Mouse (Mus musculus) embryonic fibroblast, embryonic 13.5 days (primary cell): ENCODE measurements at regions not wholly inside any gene's neighbourhood (a gene's known extent, or its start where the extent isn't known, plus 50 kb on each side); places are given as distances from the start of the nearest gene placed in this dataset.

Experiments used
- H3K27ac ChIP-seq: 2 replicates; pipeline ENCODE4 v1.5.1; 2012; ENCODE audit warnings: low read length, control low read depth, inconsistent platforms; ENCODE audit not compliant: insufficient read depth
- H3K4me1 ChIP-seq: 2 replicates; pipeline ENCODE4 v1.6.1; 2011; ENCODE audit warnings: low read length; ENCODE audit not compliant: control insufficient read depth, insufficient read depth
- H3K4me3 ChIP-seq: 2 replicates; pipeline ENCODE4 v1.5.1; 2011; ENCODE audit warnings: mild to moderate bottlenecking, control low read depth, low read length; ENCODE audit not compliant: insufficient read depth
- CTCF ChIP-seq: IDR thresholded peaks from 2 replicates; pipeline ENCODE4 v1.5.1; 2011; ENCODE audit warnings: mild to moderate bottlenecking, control low read depth, low read length, moderate library complexity, borderline replicate concordance; ENCODE audit not compliant: insufficient read depth
- POLR2A ChIP-seq: IDR thresholded peaks from 2 replicates; pipeline ENCODE4 v1.6.1; 2011; ENCODE audit warnings: low read depth, mild to moderate bottlenecking, control low read depth, low read length, moderate library complexity

DNA sequence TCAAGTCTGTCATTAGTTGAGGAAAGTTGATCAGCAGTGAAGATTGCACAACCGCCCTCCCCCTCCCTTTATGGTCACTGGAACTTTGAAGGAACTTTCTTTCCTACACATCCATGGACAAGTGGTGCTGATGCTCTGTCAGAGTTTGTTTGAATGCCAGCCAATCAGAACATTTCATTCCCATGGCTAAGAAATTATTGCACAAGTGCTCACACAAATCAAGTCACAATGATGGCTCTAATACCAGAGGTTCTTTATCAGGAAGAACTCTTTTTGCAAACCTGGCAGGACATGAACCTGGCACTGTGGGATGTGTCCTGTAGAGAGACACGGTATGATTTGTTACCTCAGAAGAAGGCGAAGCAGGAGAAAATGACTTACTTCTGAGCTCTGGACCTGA, 54.3 kb upstream of the Spry2 start:
- Histone ChIP-seq H3K27ac (no peak overlapping the region), H3K4me3 (no peak overlapping the region), H3K4me1 (no peaks in the 10 kb centered on the region)
- no peak for TF ChIP-seq POLR2A
- no peak for TF ChIP-seq CTCF

DNA sequence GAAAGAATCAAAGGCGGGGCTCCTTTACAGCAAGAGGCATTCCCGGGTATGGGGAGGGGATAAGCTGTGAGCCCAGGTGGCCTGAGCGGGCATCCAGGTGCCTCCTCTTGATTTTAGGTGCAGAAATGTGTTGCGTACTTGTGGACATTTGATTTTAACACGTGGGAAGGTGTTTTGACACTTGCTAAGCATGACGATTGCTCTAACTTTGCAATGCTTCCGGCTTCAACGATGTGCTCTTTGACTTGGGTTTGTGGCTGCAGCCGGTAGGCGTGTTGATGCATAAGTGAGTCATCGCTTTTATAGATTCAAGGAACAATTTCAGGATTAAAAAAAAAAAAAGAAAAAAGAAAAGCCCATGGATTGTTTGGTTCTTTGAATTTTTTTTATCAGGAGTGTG, 58.5 kb upstream of the Spry2 start:
- Histone ChIP-seq H3K4me1 (no peaks in the 10 kb centered on the region), H3K4me3 (no peak overlapping the region), H3K27ac (no peak overlapping the region)
- TF ChIP-seq POLR2A (no peak), CTCF (no peak)

DNA sequence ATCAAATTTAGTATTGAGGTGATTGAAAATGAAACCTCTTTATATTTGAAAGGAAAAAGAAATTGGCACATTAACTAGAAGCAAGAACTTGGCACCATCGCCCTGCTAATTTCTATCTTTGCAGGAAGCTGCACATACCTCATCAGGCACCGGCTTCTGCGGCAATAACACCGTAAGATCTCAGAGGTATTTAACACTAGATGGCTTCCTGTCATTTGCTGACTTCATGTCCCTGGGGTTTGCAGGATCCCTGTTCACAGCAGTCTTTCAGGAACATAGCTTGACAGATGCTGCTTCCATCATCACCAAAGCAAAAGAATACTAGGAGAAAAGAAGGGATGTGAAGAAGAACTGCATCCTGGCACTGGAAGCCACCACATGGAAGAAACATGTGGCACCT, 60.2 kb upstream of the Spry2 start:
- Histone ChIP-seq H3K4me3 (no peak overlapping the region), H3K27ac (no peak overlapping the region), H3K4me1 (no peaks in the 10 kb centered on the region)
- TF ChIP-seq CTCF, result no peak
- TF ChIP-seq POLR2A, result no peak

DNA sequence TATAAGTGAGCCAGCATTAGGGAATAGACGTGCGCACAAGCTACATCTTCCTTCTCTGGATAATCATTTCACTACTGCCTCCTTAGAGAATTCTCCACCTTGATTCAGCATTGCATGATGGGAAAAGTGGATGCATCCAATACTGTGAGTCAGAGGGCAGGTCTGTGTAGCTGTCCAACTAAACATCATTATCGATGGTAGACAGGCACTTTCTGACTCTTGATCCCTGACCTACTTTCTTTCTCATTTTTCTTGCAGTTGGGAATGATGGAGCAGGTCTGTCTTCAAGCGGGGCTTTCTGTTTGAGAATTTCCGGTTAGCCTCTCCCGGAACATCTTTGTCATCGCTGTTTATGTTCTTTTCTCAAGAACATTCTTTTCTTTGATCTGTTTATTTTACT, 61.4 kb upstream of the Spry2 start:
- no peak overlapping the region for H3K27ac ChIP-seq
- TF ChIP-seq POLR2A (no peak), CTCF (no peak)
- H3K4me1 ChIP-seq, result no peaks in the 10 kb centered on the region
- H3K4me3 ChIP-seq, result no peak overlapping the region

DNA sequence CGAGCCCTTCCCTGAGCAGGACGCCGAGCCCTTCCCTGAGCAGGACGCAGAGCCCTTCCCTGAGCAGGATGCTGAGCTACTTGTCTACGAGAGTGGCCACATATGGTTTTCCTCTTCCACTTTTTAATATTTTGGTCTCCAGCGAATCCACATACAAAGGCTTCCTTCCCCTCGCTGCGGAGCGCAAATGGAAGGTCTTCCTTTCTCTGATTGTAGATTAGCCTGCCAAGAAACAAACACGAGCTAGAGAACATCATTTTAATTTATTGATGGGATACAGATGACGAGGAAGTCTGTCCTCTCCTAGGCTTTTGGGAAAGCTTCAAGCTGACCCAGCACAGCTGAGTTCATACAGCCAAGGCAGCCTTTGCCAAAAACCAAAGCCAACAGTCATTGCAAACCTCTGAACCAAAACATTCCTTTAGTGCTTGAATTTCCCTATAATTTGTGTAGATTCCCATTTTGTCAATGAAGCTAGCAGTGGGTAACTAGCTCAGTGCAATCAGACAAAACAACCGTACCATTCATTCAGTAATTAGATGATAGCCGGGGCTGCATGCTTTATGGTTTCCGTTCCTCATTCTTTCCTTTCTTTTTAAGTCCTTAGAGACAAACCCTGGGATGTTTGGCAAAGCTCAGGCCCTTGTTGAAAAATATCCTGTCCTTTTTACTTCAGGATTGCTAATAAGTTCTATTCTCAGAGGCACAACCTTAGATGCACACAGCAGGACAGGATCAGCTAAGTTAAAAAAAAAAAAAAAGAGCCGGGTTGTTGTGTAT, 83.1 kb upstream of the Spry2 start:
- no peak overlapping the region for H3K4me3 ChIP-seq
- TF ChIP-seq CTCF, result no peak
- TF ChIP-seq POLR2A, result no peak
- H3K27ac ChIP-seq, result peak overlapping the region; percentile 73
- peaks cover 6% of the 10 kb centered on the region; the same call in 1 of the 2 replicates for H3K4me1 ChIP-seq

DNA sequence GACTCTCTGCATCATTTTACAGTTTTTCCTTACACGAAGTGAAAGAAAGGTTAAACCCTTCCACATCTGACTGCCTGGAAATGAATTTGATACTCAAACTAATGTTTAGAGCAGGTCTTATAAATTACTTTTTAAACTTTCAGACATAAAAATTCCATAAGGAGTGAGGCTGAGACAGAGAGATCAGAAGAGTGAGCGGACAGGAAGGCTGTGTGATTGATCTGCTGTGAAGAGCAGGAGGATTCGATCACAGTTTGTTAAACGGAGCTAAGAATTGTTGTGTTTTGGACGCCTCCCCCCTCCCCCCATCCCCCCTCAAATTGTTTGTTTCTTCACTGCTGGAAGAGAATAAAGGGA, 83.7 kb upstream of the Spry2 start:
- Histone ChIP-seq H3K27ac (peak overlapping the region; percentile 73), H3K4me1 (peaks cover 6% of the 10 kb centered on the region; the same call in 1 of the 2 replicates), H3K4me3 (no peak overlapping the region)
- TF ChIP-seq CTCF (no peak), POLR2A (no peak)

DNA sequence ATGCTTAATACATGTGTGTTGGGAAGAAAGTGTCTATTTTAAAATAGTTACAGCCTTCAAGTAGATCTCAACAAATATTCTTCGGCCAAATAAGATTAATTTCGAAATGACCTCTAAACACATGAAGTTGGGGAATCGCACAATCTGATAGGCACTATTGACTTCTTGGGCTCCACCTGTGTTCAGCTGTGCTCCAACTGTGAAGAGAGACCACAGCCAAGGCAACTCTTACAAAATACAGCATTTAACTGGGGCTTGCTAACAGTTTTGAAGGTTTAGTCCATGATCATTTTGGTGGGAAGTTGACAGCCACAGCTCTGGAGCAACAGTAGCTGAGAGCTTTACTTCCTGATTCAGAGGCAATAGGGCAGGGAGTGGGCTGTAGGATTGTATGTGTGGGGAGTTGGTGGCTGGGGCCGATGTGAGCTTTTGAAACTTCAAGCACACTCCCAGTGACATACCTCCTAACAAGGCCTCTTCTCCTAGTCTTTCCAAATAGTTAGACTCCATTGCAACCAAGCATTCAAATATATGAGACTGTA, 90.8 kb upstream of the Spry2 start:
- Histone ChIP-seq H3K4me1 (no peaks in the 10 kb centered on the region), H3K27ac (no peak overlapping the region), H3K4me3 (no peak overlapping the region)
- TF ChIP-seq POLR2A (no peak), CTCF (no peak)

DNA sequence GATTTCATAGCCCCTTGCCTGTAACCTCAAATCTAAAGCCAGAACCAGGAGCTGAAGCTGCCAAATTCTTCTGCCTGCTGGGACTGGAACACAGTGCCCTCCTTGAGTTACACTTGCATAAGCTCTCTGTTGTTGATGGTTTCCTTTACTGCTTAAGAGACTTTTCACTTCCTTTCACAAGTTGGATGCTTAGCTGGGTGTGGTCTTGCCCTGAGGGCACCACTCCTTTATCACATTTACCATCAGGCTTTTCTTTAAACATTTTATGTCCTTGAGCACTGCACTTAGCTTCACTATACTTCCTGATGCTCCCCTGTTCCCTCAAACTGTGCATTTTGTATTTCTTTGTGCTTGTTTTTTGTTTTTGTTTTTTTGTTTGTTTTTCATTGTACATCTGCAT, 92.1 kb upstream of the Spry2 start:
- no peak overlapping the region for H3K4me3 ChIP-seq
- H3K4me1 ChIP-seq, result no peaks in the 10 kb centered on the region
- no peak overlapping the region for H3K27ac ChIP-seq
- TF ChIP-seq CTCF (no peak), POLR2A (no peak)

DNA sequence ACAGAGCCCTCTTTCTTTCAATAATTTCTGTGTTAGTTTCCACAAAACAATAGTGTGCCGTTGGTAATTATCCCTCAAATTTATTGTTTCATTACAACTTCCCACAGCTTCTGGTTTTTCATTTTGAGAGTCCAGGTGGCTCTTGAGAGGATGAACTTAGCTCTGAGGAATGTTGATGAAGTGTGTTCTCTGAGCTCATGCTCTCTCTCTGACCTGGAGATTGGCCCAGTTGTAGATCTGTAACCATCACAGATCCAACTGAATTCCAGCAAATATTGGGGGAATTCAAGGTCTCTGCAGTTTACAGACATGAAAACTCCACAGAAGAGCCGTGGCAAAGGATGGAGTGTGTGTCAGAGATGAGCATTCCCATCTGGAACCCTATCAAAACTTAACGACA, 96.5 kb upstream of the Spry2 start:
- Histone ChIP-seq H3K4me3 (no peak overlapping the region), H3K27ac (no peak overlapping the region)
- no peak for TF ChIP-seq CTCF

DNA sequence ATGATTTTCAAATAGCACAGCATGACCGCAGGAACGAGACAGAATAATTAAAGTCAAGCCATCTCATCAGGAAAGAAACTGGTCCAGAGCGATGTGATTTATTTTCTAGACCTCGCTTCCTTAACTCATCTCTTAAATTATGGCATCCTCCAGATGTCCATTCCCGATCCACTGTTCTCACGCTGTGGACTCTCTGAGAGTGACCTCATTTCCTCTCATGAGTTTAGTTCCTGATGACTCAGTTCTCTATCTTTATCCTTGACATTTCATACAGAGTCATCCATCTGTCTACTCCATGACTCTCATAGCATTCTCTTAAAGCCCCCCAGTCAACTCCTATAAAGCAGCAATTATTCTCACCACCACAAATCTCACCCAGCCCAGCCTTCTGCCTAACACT, 103.2 kb upstream of the Spry2 start:
- Histone ChIP-seq H3K27ac (peak overlapping the region; percentile 81; the same call in 1 of the 2 replicates), H3K4me3 (no peak overlapping the region), H3K4me1 (no peaks in the 10 kb centered on the region)
- no peak for TF ChIP-seq POLR2A
- TF ChIP-seq CTCF, result no peak

More for the DNA sequence above, 96.5 kb upstream of the Spry2 start:
- H3K4me1 ChIP-seq, result no peaks in the 10 kb centered on the region
